Mouse (Mus musculus) small intestine, adult 2 months (tissue): ENCODE measurements around the gene Tigd3.

ENCODE experiments used
- CTCF ChIP-seq: fragments of 200-500 bp; IDR thresholded peaks from 2 replicates; pipeline ENCODE4 v1.5.1; 2012; ENCODE audit warnings: low read depth, mild to moderate bottlenecking, control low read depth, inconsistent platforms, low read length, moderate library complexity, mixed read lengths; ENCODE audit not compliant: insufficient replicate concordance, insufficient read length; ENCODE audit errors: extremely low read depth
- POLR2A ChIP-seq: fragments of 200-500 bp; IDR thresholded peaks from 2 replicates; pipeline ENCODE4 v1.6.1; 2012; ENCODE audit warnings: low read depth, mild to moderate bottlenecking, control low read depth, inconsistent platforms, low read length, moderate library complexity

- TF ChIP-seq POLR2A (no peak), CTCF (no peak)
Measured at GRCm38 (mm10) chr19:5852035-5852722, 41.8 kb downstream of the Tigd3 start.
